Mouse (Mus musculus) forebrain, embryonic 14.5 days (tissue): ENCODE measurements around the gene Wdpcp. TPM values are rescaled to one million over a fixed set of nuclear protein-coding genes. Genes with fewer than 3 reads are reported as not detected.
A peak's percentile ranks its signal among the peaks of the same experiment; 100 is the strongest.
"Not testable (repeated sequence)": the region's sequence is repeated elsewhere in the genome, so short reads cannot be mapped to it uniquely, and the experiment has no call there.

Experiments
- ATAC-seq: fragments of 200-750 bp; cut with Nextera tagmentation; 2 replicates; pipeline ENCODE4 v1.8.0; 2017; ENCODE audit warnings: mild to moderate bottlenecking, moderate library complexity
- DNase-seq: peaks from one replicate; pipeline ENCODE4 v3.0.0-alpha.2; 2015; ENCODE audit warnings: low spot score
- H3K27ac ChIP-seq: fragments of 300-500 bp; sonication (generic); 2 replicates; pipeline ENCODE4 v1.5.1; 2014; ENCODE audit warnings: low read depth, mild to moderate bottlenecking, control low read depth, low read length, moderate library complexity
- H3K27me3 ChIP-seq: fragments of 300-500 bp; sonication (generic); replicated peaks from 2 replicates; pipeline ENCODE4 v1.6.1; 2014; ENCODE audit warnings: low read length, control low read depth, mixed read lengths; ENCODE audit not compliant: control insufficient read depth, insufficient read depth
- H3K36me3 ChIP-seq: fragments of 300-500 bp; sonication (generic); 2 replicates; pipeline ENCODE4 v1.6.1; 2014; ENCODE audit warnings: low read length, control low read depth; ENCODE audit not compliant: control insufficient read depth, insufficient read depth
- H3K4me1 ChIP-seq: fragments of 300-500 bp; sonication (generic); 2 replicates; pipeline ENCODE4 v1.6.1; 2014; ENCODE audit warnings: antibody characterized with exemption, low read length, control low read depth; ENCODE audit not compliant: control insufficient read depth, insufficient read depth
- H3K4me2 ChIP-seq: fragments of 300-500 bp; sonication (generic); 2 replicates; pipeline ENCODE4 v1.6.1; 2014; ENCODE audit warnings: mild to moderate bottlenecking, control low read depth, low read length
- H3K4me3 ChIP-seq: fragments of 300-500 bp; sonication (generic); 2 replicates; pipeline ENCODE4 v1.5.1; 2014; ENCODE audit warnings: low read depth, low read length, control low read depth
- H3K9ac ChIP-seq: fragments of 300-500 bp; sonication (generic); 2 replicates; pipeline ENCODE4 v1.6.1; 2014; ENCODE audit warnings: mild to moderate bottlenecking, low read length, control low read depth, moderate library complexity
- H3K9me3 ChIP-seq: fragments of 300-500 bp; sonication (generic); replicated peaks from 2 replicates; pipeline ENCODE4 v1.6.1; 2016; ENCODE audit warnings: low read length, control low read depth, mixed read lengths; ENCODE audit not compliant: control insufficient read depth
- WGBS: fragments of 180-500 bp; shearing (Covaris S2); extraction: QIAGEN DNeasy Blood & Tissue Kit; methylation state at CpG from one replicate; pipeline ENCODE4 v1.1.7; 2014; 5-methylcytosine and 5-hydroxymethylcytosine counted together
- polyA plus RNA-seq: library from polyadenylated mRNA; unstranded; fragments of >200 nt; fragmentation: Nextera tagmentation; extraction: Ambion mirVana; gene quantifications from 2 replicates; pipeline ENCODE4 v1.2.1, GENCODE M21; 2014

Wdpcp gene
- 7.3 and 9.9 TPM in 2 replicates for polyA plus RNA-seq

- Histone ChIP-seq H3K4me2 (peak within 1 kb of the TSS; percentile 68), H3K36me3 (0 out of 2 replicates have a peak, but pooled peaks cover 6% of the 10 kb centered on the region), H3K9me3 (no peaks in the 10 kb centered on the region), H3K27ac (peak within 1 kb of the TSS; percentile 70), H3K9ac (peak within 1 kb of the TSS; percentile 78), H3K4me1 (peaks cover 18% of the 10 kb centered on the region), H3K4me3 (peak within 1 kb of the TSS; percentile 71), H3K27me3 (no peaks in the 10 kb centered on the region)
- DNase-seq (peak; percentile 99), ATAC-seq (peak; percentile 98)
- under 1% methylated on average over 42 of the region's 42 CpGs for WGBS
Observed at GRCm38 (mm10) chr11:21571700-21572381, at the start of gene Wdpcp, which contains the start of gene Mdh1. Gene Wdpcp (plus strand): TSS chr11:21572235. Gene Mdh1 (minus strand): TSS chr11:21572367.

- DNase-seq (no peak), ATAC-seq (no peak)
- no peak overlapping the region for H3K4me2 ChIP-seq
- H3K27ac ChIP-seq, result no peak overlapping the region
- no peaks in the 10 kb centered on the region for H3K9me3 ChIP-seq
- H3K27me3 ChIP-seq, result no peaks in the 10 kb centered on the region
- no peak overlapping the region for H3K4me3 ChIP-seq
- H3K4me1 ChIP-seq, result no peaks in the 10 kb centered on the region
- H3K36me3 ChIP-seq, result no peaks in the 10 kb centered on the region
- 75% methylated on average over 2 of the region's 2 CpGs for WGBS
- no peak overlapping the region for H3K9ac ChIP-seq
Observed at GRCm38 (mm10) chr11:21528676-21529394, 43.2 kb upstream of the Wdpcp start.

- not testable (repeated sequence) for H3K36me3 ChIP-seq, H3K27ac ChIP-seq, H3K4me2 ChIP-seq, H3K4me1 ChIP-seq, H3K9me3 ChIP-seq, H3K27me3 ChIP-seq, H3K4me3 ChIP-seq, H3K9ac ChIP-seq, ATAC-seq, DNase-seq
- WGBS, result 87% methylated on average over 2 of the region's 2 CpGs
Observed at GRCm38 (mm10) chr11:21530856-21531255, 41.2 kb upstream of the Wdpcp start.

- Histone ChIP-seq H3K36me3 (no peaks in the 10 kb centered on the region), H3K4me3 (no peak overlapping the region), H3K9ac (no peak overlapping the region), H3K27me3 (no peaks in the 10 kb centered on the region), H3K4me1 (no peaks in the 10 kb centered on the region), H3K9me3 (no peaks in the 10 kb centered on the region), H3K27ac (no peak overlapping the region), H3K4me2 (no peak overlapping the region)
- no peak for DNase-seq
- ATAC-seq, result no peak
- 79% methylated on average over 2 of the region's 2 CpGs for WGBS
Observed at GRCm38 (mm10) chr11:21540072-21540471, 32.0 kb upstream of the Wdpcp start.

- 97% methylated on average over 2 of the region's 2 CpGs for WGBS
- H3K27me3 ChIP-seq, result no peaks in the 10 kb centered on the region
- H3K4me2 ChIP-seq, result no peak overlapping the region
- H3K9me3 ChIP-seq, result no peaks in the 10 kb centered on the region
- H3K27ac ChIP-seq, result no peak overlapping the region
- ATAC-seq, result no peak
- H3K4me3 ChIP-seq, result no peak overlapping the region
- H3K4me1 ChIP-seq, result no peaks in the 10 kb centered on the region
- H3K9ac ChIP-seq, result no peak overlapping the region
- DNase-seq, result no peak
- no peaks in the 10 kb centered on the region for H3K36me3 ChIP-seq
Observed at GRCm38 (mm10) chr11:21540622-21541021, 31.4 kb upstream of the Wdpcp start.

GRCm38 (mm10) chr11:21542731-21543130 is 29.3 kb upstream of the Wdpcp start:
- Histone ChIP-seq H3K9ac (no peak overlapping the region), H3K9me3 (no peaks in the 10 kb centered on the region), H3K4me3 (no peak overlapping the region), H3K4me2 (no peak overlapping the region), H3K36me3 (no peaks in the 10 kb centered on the region), H3K27ac (no peak overlapping the region), H3K4me1 (no peaks in the 10 kb centered on the region), H3K27me3 (no peaks in the 10 kb centered on the region)
- WGBS, result 91% methylated on average over 5 of the region's 5 CpGs
- DNase-seq (no peak), ATAC-seq (no peak)

GRCm38 (mm10) chr11:21545021-21545420 is 27.0 kb upstream of the Wdpcp start:
- no peak; the same call in 1 of the 2 replicates for ATAC-seq
- Histone ChIP-seq H3K9ac (no peak overlapping the region), H3K4me2 (no peak overlapping the region), H3K27ac (no peak overlapping the region), H3K27me3 (no peaks in the 10 kb centered on the region), H3K4me3 (no peak overlapping the region), H3K36me3 (no peaks in the 10 kb centered on the region), H3K9me3 (no peaks in the 10 kb centered on the region), H3K4me1 (no peaks in the 10 kb centered on the region)
- WGBS, result 68% methylated on average over 2 of the region's 2 CpGs
- DNase-seq, result peak; percentile 21

GRCm38 (mm10) chr11:21545951-21546350 is 26.1 kb upstream of the Wdpcp start:
- ATAC-seq (no peak), DNase-seq (no peak)
- Histone ChIP-seq H3K4me1 (no peaks in the 10 kb centered on the region), H3K9me3 (no peaks in the 10 kb centered on the region), H3K27ac (no peak overlapping the region), H3K4me3 (no peak overlapping the region), H3K9ac (no peak overlapping the region), H3K27me3 (no peaks in the 10 kb centered on the region), H3K36me3 (no peaks in the 10 kb centered on the region), H3K4me2 (no peak overlapping the region)

- 92% methylated on average over 1 of the region's 1 CpGs for whole genome bisulfite sequencing
- DNase-seq (no peak), ATAC-seq (no peak)
- Histone ChIP-seq H3K36me3 (no peaks in the 10 kb centered on the region), H3K4me3 (no peak overlapping the region), H3K27me3 (no peaks in the 10 kb centered on the region), H3K9ac (no peak overlapping the region), H3K4me1 (no peaks in the 10 kb centered on the region), H3K27ac (no peak overlapping the region), H3K9me3 (no peaks in the 10 kb centered on the region), H3K4me2 (no peak overlapping the region)
Observed at GRCm38 (mm10) chr11:21546671-21547070, 25.4 kb upstream of the Wdpcp start.
